Mouse (Mus musculus) limb, embryonic 14.5 days (tissue): ENCODE measurements around the gene Clba1. TPM values are rescaled to one million over a fixed set of nuclear protein-coding genes. Genes with fewer than 3 reads are reported as not detected.
A peak's percentile ranks its signal among the peaks of the same experiment; 100 is the strongest.

ENCODE experiments used
- ATAC-seq: fragments of 200-750 bp; cut with Nextera tagmentation; 2 replicates; pipeline ENCODE4 v1.8.0; 2017; ENCODE audit warnings: low read depth, moderate number of reproducible peaks, moderate TSS enrichment; ENCODE audit not compliant: low FRiP score
- DNase-seq: peaks from one replicate; pipeline ENCODE4 v3.0.0-alpha.2; 2015; ENCODE audit warnings: low spot score
- H3K27ac ChIP-seq: fragments of 300-500 bp; sonication (generic); replicated peaks from 2 replicates; pipeline ENCODE4 v1.5.1; 2014; ENCODE audit warnings: low read depth, mild to moderate bottlenecking, low read length, moderate library complexity, mixed read lengths
- H3K27me3 ChIP-seq: fragments of 300-500 bp; sonication (generic); 2 replicates; pipeline ENCODE4 v1.6.1; 2014; ENCODE audit warnings: low read length, mixed read lengths; ENCODE audit not compliant: control insufficient read depth, insufficient read depth
- H3K36me3 ChIP-seq: fragments of 300-500 bp; sonication (generic); 2 replicates; pipeline ENCODE4 v1.6.1; 2014; ENCODE audit warnings: mild to moderate bottlenecking, low read length, moderate library complexity, mixed read lengths; ENCODE audit not compliant: control insufficient read depth, insufficient read depth
- H3K4me1 ChIP-seq: fragments of 300-500 bp; sonication (generic); 2 replicates; pipeline ENCODE4 v1.6.1; 2014; ENCODE audit warnings: antibody characterized with exemption, low read length, mixed read lengths; ENCODE audit not compliant: control insufficient read depth, insufficient read depth
- H3K4me2 ChIP-seq: fragments of 300-500 bp; sonication (generic); replicated peaks from 2 replicates; pipeline ENCODE4 v1.6.1; 2014; ENCODE audit warnings: low read depth, mild to moderate bottlenecking, low read length, moderate library complexity; ENCODE audit not compliant: severe bottlenecking
- H3K4me3 ChIP-seq: fragments of 300-500 bp; sonication (generic); replicated peaks from 2 replicates; pipeline ENCODE4 v1.5.1; 2014; ENCODE audit warnings: low read length
- H3K9ac ChIP-seq: fragments of 300-500 bp; sonication (generic); 2 replicates; pipeline ENCODE4 v1.6.1; 2014; ENCODE audit warnings: mild to moderate bottlenecking, low read depth, low read length, moderate library complexity; ENCODE audit not compliant: severe bottlenecking
- H3K9me3 ChIP-seq: fragments of 300-500 bp; sonication (generic); 2 replicates; pipeline ENCODE4 v1.6.1; 2016; ENCODE audit warnings: low read length; ENCODE audit not compliant: control insufficient read depth
- POLR2A ChIP-seq: fragments of 200-500 bp; IDR thresholded peaks from 2 replicates; pipeline ENCODE4 v1.8.0; 2012; ENCODE audit warnings: inconsistent platforms, mild to moderate bottlenecking, moderate library complexity, borderline replicate concordance; ENCODE audit not compliant: insufficient read depth, insufficient read length; ENCODE audit errors: extremely low read depth
- WGBS: fragments of 180-500 bp; shearing (Covaris S2); extraction: QIAGEN DNeasy Blood & Tissue Kit; methylation state at CpG from one replicate; pipeline ENCODE4 v1.1.7; 2014; 5-methylcytosine and 5-hydroxymethylcytosine counted together
- polyA plus RNA-seq, 2 experiments: library from polyadenylated mRNA; depleted of rRNA in 1 of 2; stranded (reverse) in 1 of 2; unstranded in 1 of 2; fragments of >200 nt; fragmentation: Nextera tagmentation in 1 of 2; extraction: Ambion mirVana in 1 of 2; gene quantifications; 2 replicates each; pipeline versions ENCODE4 v1.2.1 to v1.2.3; 2012 to 2014

Clba1 gene
- polyA plus RNA-seq, 2 experiments: 3.7 to 5.7 TPM

DNA sequence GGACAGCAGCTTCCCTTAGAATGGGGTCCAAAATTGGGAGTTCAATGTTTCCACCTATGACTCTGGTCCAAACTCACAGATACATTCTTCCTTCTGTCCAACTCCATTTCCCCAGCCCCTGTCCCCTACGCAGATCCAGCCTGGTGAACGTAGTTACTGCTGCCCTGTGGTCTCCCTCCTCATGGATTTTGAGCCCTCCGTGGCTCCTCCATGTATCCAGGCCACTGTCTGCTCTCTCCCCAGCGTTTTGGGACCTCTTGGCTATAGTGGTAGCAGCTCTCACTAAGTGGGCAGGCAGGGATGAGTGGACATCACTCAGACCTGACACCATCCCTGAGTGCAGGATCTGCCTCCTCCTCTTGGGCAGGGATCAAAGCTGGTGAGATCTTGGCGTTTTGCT, 10.0 kb upstream of the Clba1 start:
- Histone ChIP-seq H3K4me1 (peaks cover 33% of the 10 kb centered on the region), H3K27ac (peak overlapping the region; percentile 52; the same call in 1 of the 2 replicates)

DNA sequence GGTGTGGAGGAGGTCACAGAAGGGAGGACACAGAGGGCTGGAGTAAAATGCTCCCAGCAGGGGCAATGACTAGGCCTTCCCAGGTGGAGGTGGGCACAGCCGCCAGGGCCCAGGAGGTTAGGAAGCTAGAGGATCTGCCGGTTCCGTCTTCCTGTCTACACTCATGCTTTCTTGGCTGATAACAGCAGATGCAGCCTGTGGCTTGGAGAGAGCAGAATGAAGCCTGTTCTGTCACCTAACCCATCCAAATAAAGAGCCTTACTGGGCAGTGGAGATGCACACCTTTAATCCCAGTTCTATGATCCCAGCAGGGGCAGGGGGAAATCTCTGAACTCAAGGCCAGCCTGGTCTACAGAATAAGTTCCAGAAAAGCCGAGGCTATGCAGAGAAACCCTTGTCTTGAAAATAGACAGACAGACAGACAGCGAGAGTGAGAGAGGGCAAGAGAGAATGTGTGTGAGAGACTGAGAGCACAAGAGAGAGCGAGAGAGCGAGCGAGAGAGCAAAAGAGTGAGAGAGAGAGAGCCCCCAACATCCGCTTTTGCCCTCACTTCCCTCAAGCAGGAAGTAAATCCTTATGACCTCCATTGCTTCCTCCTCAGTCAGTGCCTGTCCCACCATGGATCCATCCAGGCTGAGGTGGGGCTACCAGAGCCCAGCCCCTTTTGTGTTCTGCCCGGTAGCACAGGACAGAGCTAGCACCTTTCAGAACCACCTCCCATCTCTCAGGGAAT, 9.3 kb upstream of the Clba1 start:
- TF ChIP-seq POLR2A: no peak
- H3K4me3 ChIP-seq: no peak overlapping the region
- 86% methylated on average over 10 of the region's 10 CpGs for WGBS
- H3K27me3 ChIP-seq: peaks cover 14% of the 10 kb centered on the region
- DNase-seq: no peak
- H3K9ac ChIP-seq: no peak overlapping the region
- no peak overlapping the region for H3K4me2 ChIP-seq
- no peak overlapping the region for H3K27ac ChIP-seq
- H3K9me3 ChIP-seq: no peaks in the 10 kb centered on the region
- no peaks in the 10 kb centered on the region for H3K36me3 ChIP-seq
- peaks cover 28% of the 10 kb centered on the region for H3K4me1 ChIP-seq
- no peak for ATAC-seq

More for the DNA sequence above, 10.0 kb upstream of the Clba1 start:
- TF ChIP-seq POLR2A: no peak
- 65% methylated on average over 5 of the region's 5 CpGs for WGBS
- peaks cover 14% of the 10 kb centered on the region for H3K27me3 ChIP-seq
- H3K36me3 ChIP-seq: no peaks in the 10 kb centered on the region
- no peak overlapping the region for H3K9ac ChIP-seq
- ATAC-seq (no peak), DNase-seq (no peak)
- H3K9me3 ChIP-seq: no peaks in the 10 kb centered on the region
- H3K4me3 ChIP-seq: no peak overlapping the region
- no peak overlapping the region for H3K4me2 ChIP-seq

DNA sequence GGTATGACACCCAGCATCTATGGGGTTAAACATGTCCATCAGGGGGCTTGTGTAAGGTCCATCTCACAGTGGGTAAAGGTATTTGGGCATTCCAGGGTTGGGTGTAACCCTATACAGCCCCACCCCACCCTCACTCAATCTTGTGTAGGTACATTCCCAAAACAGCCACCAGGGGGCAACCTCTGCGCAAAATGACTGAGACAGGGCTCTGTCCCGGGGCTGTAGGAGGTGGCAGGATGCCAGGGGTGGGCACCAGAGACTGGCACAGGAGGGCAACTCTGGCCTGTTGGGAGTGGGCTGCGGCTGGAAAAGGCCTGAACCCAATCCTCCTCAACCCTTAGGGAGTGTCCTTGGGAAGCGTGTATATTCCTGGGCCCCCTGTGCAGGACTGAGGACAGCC, 8.3 kb upstream of the Clba1 start:
- H3K27me3 ChIP-seq: peaks cover 14% of the 10 kb centered on the region
- peaks cover 25% of the 10 kb centered on the region for H3K4me1 ChIP-seq
- ATAC-seq (peak; percentile 40; the same call in 1 of the 2 replicates), DNase-seq (peak; percentile 39)
- no peaks in the 10 kb centered on the region for H3K36me3 ChIP-seq
- no peak overlapping the region for H3K4me3 ChIP-seq
- H3K4me2 ChIP-seq: no peak overlapping the region
- H3K27ac ChIP-seq: no peak overlapping the region
- H3K9ac ChIP-seq: no peak overlapping the region
- no peak for TF ChIP-seq POLR2A
- H3K9me3 ChIP-seq: no peaks in the 10 kb centered on the region
- WGBS: 15% methylated on average over 4 of the region's 4 CpGs

DNA sequence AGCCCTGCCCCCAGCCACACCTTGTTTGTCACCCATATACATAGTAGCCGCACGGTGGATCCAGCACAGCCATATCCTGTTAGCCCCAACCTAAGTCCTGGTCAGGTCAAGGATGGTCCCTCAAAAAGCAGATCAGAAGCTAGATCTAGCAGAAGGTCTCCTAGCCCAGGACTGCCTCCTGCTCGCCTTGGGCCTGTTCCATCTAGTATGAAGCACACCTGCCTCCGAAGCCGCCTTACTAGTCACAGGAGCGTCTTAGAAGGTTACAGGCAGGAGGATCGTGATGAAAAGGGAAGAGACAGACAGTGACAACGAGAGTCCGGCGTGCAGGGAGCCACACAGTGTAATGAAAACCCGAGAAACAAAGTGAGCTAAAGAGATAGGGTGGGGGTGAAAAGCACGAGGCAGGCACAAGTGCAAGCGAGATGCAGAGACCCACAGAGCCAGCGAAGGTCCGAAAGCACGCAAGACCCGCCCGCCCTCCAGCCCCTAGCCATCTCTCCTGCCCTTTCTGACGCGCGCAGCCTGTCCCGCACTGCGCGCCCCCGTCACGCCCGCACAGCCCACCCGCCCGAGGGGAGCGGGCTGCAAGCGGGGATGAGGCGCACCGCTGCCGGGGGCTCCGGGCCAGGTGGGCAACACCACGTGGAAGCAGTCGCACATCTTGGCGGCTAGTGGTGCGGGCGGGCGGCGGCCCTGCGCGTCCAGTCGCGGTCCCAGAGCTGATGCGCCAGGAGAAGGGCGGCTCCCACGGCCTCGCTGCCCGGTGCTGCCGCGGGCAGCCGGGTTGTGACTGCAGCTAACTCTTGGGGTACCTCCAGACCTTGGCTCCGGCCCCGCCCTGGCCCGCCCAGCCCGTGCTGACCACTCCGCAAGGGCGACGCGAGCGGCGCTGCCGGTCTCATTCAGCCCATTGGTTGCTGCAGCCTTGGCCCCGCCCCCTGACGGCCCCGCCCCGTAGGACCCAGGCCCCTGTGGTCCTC, 6.6 kb upstream of the Clba1 start, which contains the start of gene Ahnak2:
Gene Ahnak2, minus strand, starts transcription at position 794 of the 983 bp plus-strand sequence.
- peaks cover 19% of the 10 kb centered on the region for H3K4me1 ChIP-seq
- peak; percentile 63 for ATAC-seq
- H3K27me3 ChIP-seq: peaks cover 14% of the 10 kb centered on the region
- no peak within 1 kb of the TSS for H3K27ac ChIP-seq
- peak within 1 kb of the TSS; percentile 99 for H3K4me2 ChIP-seq
- H3K9ac ChIP-seq: peak within 1 kb of the TSS; percentile 60
- no peaks in the 10 kb centered on the region for H3K36me3 ChIP-seq
- peak; percentile 36 for DNase-seq
- no peak for TF ChIP-seq POLR2A
- WGBS: 4% methylated on average over 60 of the region's 69 CpGs
- no peaks in the 10 kb centered on the region for H3K9me3 ChIP-seq
- peak within 1 kb of the TSS; percentile 47 for H3K4me3 ChIP-seq

DNA sequence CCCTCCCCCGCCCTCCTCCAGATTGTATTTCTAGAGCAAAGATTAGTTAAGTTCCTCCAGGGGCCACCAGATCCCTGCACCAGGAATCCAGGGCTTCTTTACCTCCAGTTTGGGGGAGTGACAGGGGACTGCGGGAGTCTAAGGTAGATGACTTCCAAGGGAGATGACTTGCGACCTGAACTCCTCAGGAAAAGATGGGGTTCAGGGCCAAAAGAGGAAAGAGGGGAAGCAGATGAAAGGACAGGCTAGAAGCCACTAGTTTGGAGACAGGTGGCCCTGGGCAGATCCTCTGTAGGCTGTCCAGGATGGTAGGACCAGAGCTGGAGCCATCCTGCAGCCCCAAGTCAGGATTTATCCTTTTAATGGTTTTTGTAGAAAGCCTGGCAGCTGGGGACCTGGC, 5.8 kb upstream of the Clba1 start:
- ATAC-seq (no peak), DNase-seq (no peak)
- H3K27me3 ChIP-seq: peaks cover 14% of the 10 kb centered on the region
- no peaks in the 10 kb centered on the region for H3K36me3 ChIP-seq
- peaks cover 14% of the 10 kb centered on the region for H3K4me1 ChIP-seq
- no peak for TF ChIP-seq POLR2A
- no peak overlapping the region for H3K27ac ChIP-seq
- no peak overlapping the region for H3K9ac ChIP-seq
- no peaks in the 10 kb centered on the region for H3K9me3 ChIP-seq
- WGBS: 6% methylated on average over 3 of the region's 3 CpGs
- no peak overlapping the region for H3K4me3 ChIP-seq
- peak overlapping the region; percentile 99; the same call in 1 of the 2 replicates for H3K4me2 ChIP-seq
